In the genomic region with DNA sequence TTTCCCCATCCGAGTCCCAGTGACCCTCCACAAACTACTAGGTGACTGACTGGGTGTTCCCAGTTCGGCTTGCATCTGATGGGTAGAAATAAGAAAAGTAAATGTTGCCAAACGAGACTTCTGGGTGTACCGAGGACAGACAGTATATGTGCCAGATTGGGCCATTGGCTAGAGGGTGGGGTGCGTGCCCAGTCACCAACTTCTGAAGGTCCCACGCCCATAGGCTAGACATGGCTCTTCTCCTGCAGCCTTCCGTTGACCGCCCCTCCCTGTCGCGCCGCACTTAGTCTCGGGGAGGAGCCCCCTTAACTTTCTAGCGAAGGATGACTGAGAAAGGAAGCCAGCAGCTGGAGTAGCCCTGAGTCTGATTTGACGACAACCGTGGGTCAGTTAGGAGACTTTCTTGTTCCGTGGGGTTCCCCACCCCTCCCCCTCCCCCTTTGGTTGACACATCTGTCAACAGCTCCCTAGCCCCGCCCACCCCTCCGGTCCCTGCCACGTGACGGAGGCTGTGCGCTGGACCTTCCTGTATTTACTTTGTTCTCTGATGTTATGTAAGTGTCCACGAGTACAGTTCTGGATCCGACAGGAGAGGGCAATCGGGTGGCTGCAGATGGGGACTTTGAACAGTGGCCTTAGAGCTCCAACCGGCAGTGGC, we compare ENCODE assay signal across 7 mouse cellular contexts. TPM values are rescaled to one million over a fixed set of nuclear protein-coding genes. Genes with fewer than 3 reads are reported as not detected.
DNase-seq lines count a peak whose midpoint lies in the region; ATAC-seq and TF ChIP-seq lines count a peak whose summit lies in the region.

No protein-coding gene starts in this region.

- peak; percentile 70 for ATAC-seq in intestine, postnatal 0 days
- ATAC-seq in midbrain, embryonic 11.5 days (ENCODE audit: low FRiP score), result peak; percentile 57

- peak; percentile 91 for DNase-seq in adrenal gland, postnatal 10 days
- DNase-seq in embryo, embryonic 9.5 days (ENCODE audit: extremely low spot score), result peak; percentile 80
- peak; percentile 57 to 76 for DNase-seq in gastrocnemius, postnatal 4 days (ENCODE audit: low spot score in 2 of 2)
- DNase-seq in left cerebral cortex, postnatal 4 days, result peak; percentile 82
- DNase-seq in midbrain, embryonic 11.5 days (ENCODE audit: low spot score, missing footprints), result peak; percentile 97
- peak; percentile 70 for DNase-seq in right cerebral cortex, postnatal 4 days

- no peaks in the 10 kb centered on the region for H3K9me3 ChIP-seq in intestine, postnatal 0 days (ENCODE audit: control insufficient read depth)
- no peaks in the 10 kb centered on the region for H3K9me3 ChIP-seq in midbrain, embryonic 11.5 days (ENCODE audit: control insufficient read depth, low read length)

- intact Hi-C loops in left cerebral cortex, postnatal 4 days (cut with DNase I), result no loop called here

- H3K4me1 ChIP-seq in intestine, postnatal 0 days (replicated peaks; ENCODE audit: control insufficient read depth, insufficient read depth, low read length), result no peaks in the 10 kb centered on the region
- H3K4me1 ChIP-seq in midbrain, embryonic 11.5 days (ENCODE audit: control insufficient read depth, insufficient read depth, low read length), result peaks cover 6% of the 10 kb centered on the region

- H3K27ac ChIP-seq in intestine, postnatal 0 days (ENCODE audit: low read depth, low read length), result peak overlapping the region; percentile 99
- H3K27ac ChIP-seq in midbrain, embryonic 11.5 days (ENCODE audit: low read depth, low read length), result no peak overlapping the region

- peaks cover 30% of the 10 kb centered on the region for H3K36me3 ChIP-seq in intestine, postnatal 0 days (ENCODE audit: control insufficient read depth, insufficient read depth)
- peaks cover 21% of the 10 kb centered on the region for H3K36me3 ChIP-seq in midbrain, embryonic 11.5 days (ENCODE audit: control insufficient read depth, insufficient read depth, low read length)

- WGBS in intestine, postnatal 0 days, result under 1% methylated on average over 25 of the region's 25 CpGs
- WGBS in midbrain, embryonic 11.5 days, result under 1% methylated on average over 25 of the region's 25 CpGs

- H3K27me3 ChIP-seq in intestine, postnatal 0 days (replicated peaks; ENCODE audit: control insufficient read depth, insufficient read depth, low read length), result no peaks in the 10 kb centered on the region
- H3K27me3 ChIP-seq in midbrain, embryonic 11.5 days (ENCODE audit: control insufficient read depth, insufficient read depth, low read length), result no peaks in the 10 kb centered on the region

- TF ChIP-seq CTCF in intestine, postnatal 0 days (IDR thresholded peaks at IDR 0.05; ENCODE audit: low read depth), result peak; percentile 23; the same call in 1 of the 2 replicates

- peak overlapping the region; percentile 94 for H3K4me2 ChIP-seq in intestine, postnatal 0 days (replicated peaks; ENCODE audit: low read depth)
- peak overlapping the region; percentile 87 for H3K4me2 ChIP-seq in midbrain, embryonic 11.5 days

- peak overlapping the region; percentile 87 for H3K4me3 ChIP-seq in intestine, postnatal 0 days (ENCODE audit: low read depth, low read length)
- peak overlapping the region; percentile 86 for H3K4me3 ChIP-seq in midbrain, embryonic 11.5 days (ENCODE audit: low read depth, low read length)

- peak overlapping the region; percentile 85 for H3K9ac ChIP-seq in intestine, postnatal 0 days (ENCODE audit: low read depth, low read length)
- H3K9ac ChIP-seq in midbrain, embryonic 11.5 days (ENCODE audit: low read length), result peak overlapping the region; percentile 80

RNA-seq across cellular contexts. Expression of gene Herpud1, which starts 0.9 kb away (rescaled TPM):
- 100 to 1,000 TPM in 1 of 2 experiments, 10 to 100 TPM in 1; 93.9 to 145 TPM for total RNA-seq in adrenal gland, postnatal 10 days (2021)
- 10 to 100 TPM; 57.2 to 58.0 TPM for total RNA-seq in gastrocnemius, postnatal 4 days (2021)
- 135 and 154 TPM in 2 replicates for polyA plus RNA-seq in intestine, postnatal 0 days (2015; fragmentation: Nextera tagmentation; extraction: Ambion mirVana)
- total RNA-seq in left cerebral cortex, postnatal 4 days (2021), result 10 to 100 TPM; 34.4 to 36.1 TPM
- polyA plus RNA-seq in midbrain, embryonic 11.5 days (2014; fragmentation: Nextera tagmentation; extraction: Ambion mirVana), result 56.8 and 60.4 TPM in 2 replicates

RNA-seq across cellular contexts. Expression of gene Nlrc5, which starts 47.0 kb away (rescaled TPM):
- total RNA-seq in adrenal gland, postnatal 10 days (2021), result 1 to 10 TPM; 2.8 TPM
- total RNA-seq in gastrocnemius, postnatal 4 days (2021), result 1 to 10 TPM in 1 of 2 experiments, under 1 TPM in 1; 0.65 to 1.8 TPM
- polyA plus RNA-seq in intestine, postnatal 0 days (2015; fragmentation: Nextera tagmentation; extraction: Ambion mirVana), result 0.50 and 0.75 TPM in 2 replicates
- total RNA-seq in left cerebral cortex, postnatal 4 days (2021), result under 1 TPM; 0.30 to 0.81 TPM
- 0.23 TPM in 1 of 2 replicates, not detected in the other for polyA plus RNA-seq in midbrain, embryonic 11.5 days (2014; fragmentation: Nextera tagmentation; extraction: Ambion mirVana)

RNA-seq across cellular contexts. Expression of gene Slc12a3, which starts 58.2 kb away (rescaled TPM):
- under 1 TPM; 0.12 to 0.24 TPM for total RNA-seq in adrenal gland, postnatal 10 days (2021)
- total RNA-seq in gastrocnemius, postnatal 4 days (2021), result under 1 TPM in 1 of 2 experiments, not detected in 1; 0.10 TPM
- polyA plus RNA-seq in intestine, postnatal 0 days (2015; fragmentation: Nextera tagmentation; extraction: Ambion mirVana), result 0.16 TPM in 1 of 2 replicates, not detected in the other
- under 1 TPM; 0.28 to 0.54 TPM for total RNA-seq in left cerebral cortex, postnatal 4 days (2021)
- not detected in 2 replicates for polyA plus RNA-seq in midbrain, embryonic 11.5 days (2014; fragmentation: Nextera tagmentation; extraction: Ambion mirVana)
